Mouse (Mus musculus) cerebellum, adult 2 months (tissue): ENCODE data around the gene Gsk3b. TPM values are rescaled to one million over a fixed set of nuclear protein-coding genes. Genes with fewer than 3 reads are reported as not detected.

Source experiments
- DNase-seq, 2 experiments: peaks; one replicate each; pipeline ENCODE4 v3.0.0; 2021
- H3K27ac ChIP-seq: fragments of 200-500 bp; 2 replicates; pipeline ENCODE4 v1.5.1; 2012; ENCODE audit warnings: low read length, control low read depth, inconsistent platforms; ENCODE audit not compliant: insufficient read depth
- H3K27me3 ChIP-seq: fragments of 200-500 bp; 2 replicates; pipeline ENCODE4 v1.6.1; 2012; ENCODE audit warnings: inconsistent platforms, mild to moderate bottlenecking, low read length, moderate library complexity; ENCODE audit not compliant: control insufficient read depth, insufficient read depth
- H3K4me1 ChIP-seq: fragments of 200-500 bp; 2 replicates; pipeline ENCODE4 v1.6.1; 2011; ENCODE audit warnings: low read length; ENCODE audit not compliant: control insufficient read depth, insufficient read depth
- H3K4me3 ChIP-seq: fragments of 200-500 bp; replicated peaks from 2 replicates; pipeline ENCODE3; 2011; ENCODE audit warnings: mild to moderate bottlenecking, low read depth, low read length, control low read depth; ENCODE audit not compliant: insufficient read depth
- CTCF ChIP-seq: fragments of 200-500 bp; IDR thresholded peaks from 2 replicates; pipeline ENCODE4 v1.5.1; 2011; ENCODE audit warnings: low read depth, mild to moderate bottlenecking, control low read depth, low read length, moderate library complexity, borderline replicate concordance; ENCODE audit not compliant: insufficient read depth
- POLR2A ChIP-seq: fragments of 200-500 bp; IDR thresholded peaks from 2 replicates; pipeline ENCODE4 v1.6.1; 2011; ENCODE audit warnings: low read length, control low read depth, borderline replicate concordance; ENCODE audit not compliant: insufficient read depth
- WGBS: fragments of 180-500 bp; shearing (Covaris S2); methylation state at CpG from one replicate; pipeline ENCODE4 v1.1.7; 2018; 5-methylcytosine and 5-hydroxymethylcytosine counted together
- polyA plus RNA-seq: library from polyadenylated mRNA; depleted of rRNA; stranded (reverse); fragments of >200 nt; gene quantifications from 2 replicates; pipeline ENCODE4 v1.2.3, GENCODE M21; 2012

Gsk3b gene
- polyA plus RNA-seq, 1 experiment: 48.7 TPM

DNA sequence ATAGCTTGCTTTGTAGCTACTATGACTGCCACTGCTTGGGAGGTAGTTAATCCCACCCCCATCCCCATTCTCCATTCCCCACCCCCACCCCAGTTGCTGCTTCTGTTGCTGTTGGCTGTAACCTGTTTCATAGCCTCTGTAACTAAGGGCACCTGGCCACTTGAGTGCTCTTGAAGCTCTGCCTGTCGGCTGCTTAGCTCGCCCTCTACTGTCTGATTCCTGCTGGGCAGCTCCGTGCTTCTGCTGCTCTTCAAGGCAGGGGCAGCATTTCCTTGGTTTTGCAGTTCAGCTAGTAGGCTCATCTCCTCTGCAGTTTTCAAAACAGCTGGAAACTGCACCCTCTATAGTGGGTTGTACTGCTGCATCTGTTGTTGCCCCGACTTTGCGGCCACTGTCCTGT is 48.5 kb downstream of the Gsk3b start:
- Histone ChIP-seq H3K27ac (no peak overlapping the region), H3K4me3 (no peak overlapping the region), H3K27me3 (no peaks in the 10 kb centered on the region), H3K4me1 (peaks cover 12% of the 10 kb centered on the region)
- peak; percentile 55 to 61 for DNase-seq
- 31% methylated on average over 5 of the region's 5 CpGs for WGBS
- peak; percentile 63 for TF ChIP-seq CTCF
- TF ChIP-seq POLR2A: no peak

DNA sequence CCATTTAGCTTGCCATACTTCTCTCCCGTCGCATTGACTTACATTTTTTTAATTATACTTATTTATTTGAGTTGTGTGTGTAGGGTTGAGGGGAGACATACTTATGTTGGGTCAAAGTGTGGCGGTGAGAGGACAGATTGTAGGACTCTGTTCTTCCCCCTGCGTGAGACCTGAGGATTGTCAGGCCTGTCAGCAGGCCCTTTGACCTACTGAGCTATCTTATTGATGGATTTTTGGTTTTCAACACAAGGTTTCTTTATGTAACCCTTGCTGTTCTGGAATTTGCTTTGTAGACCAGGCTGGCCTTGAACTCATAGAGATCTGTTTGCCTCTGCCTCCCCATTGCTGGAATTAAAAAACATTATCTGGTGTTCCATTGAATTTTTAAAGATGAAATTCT is 56.1 kb downstream of the Gsk3b start:
- H3K27me3 ChIP-seq: no peaks in the 10 kb centered on the region
- H3K4me1 ChIP-seq: no peaks in the 10 kb centered on the region
- DNase-seq: no peak
- no peak overlapping the region for H3K4me3 ChIP-seq
- no peak overlapping the region for H3K27ac ChIP-seq
- no peak for TF ChIP-seq CTCF
- WGBS: 96% methylated on average over 4 of the region's 4 CpGs

DNA sequence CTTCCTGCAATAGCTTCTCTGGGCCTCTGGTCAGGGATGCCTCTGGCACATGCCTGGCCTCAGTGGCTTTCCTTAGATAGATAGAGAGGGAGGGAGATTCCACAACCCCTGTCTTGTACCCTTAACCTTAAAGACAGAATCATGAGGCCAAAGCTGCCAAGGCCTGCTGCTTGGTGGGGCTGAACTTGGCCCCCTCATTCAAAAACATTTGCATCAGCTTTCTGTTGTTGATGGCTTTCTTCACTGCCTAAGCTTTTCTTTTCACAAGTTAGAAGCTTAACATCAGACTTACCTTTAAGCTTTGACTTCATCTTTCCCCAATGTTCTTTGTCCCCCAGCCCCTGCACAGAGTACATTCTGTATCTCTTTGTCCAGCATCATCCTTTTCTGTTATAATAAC is 61.8 kb downstream of the Gsk3b start:
- no peak overlapping the region for H3K27ac ChIP-seq
- H3K4me1 ChIP-seq: no peaks in the 10 kb centered on the region; the same call in 1 of the 2 replicates
- no peak overlapping the region for H3K4me3 ChIP-seq
- DNase-seq: no peak
- H3K27me3 ChIP-seq: no peaks in the 10 kb centered on the region
- TF ChIP-seq POLR2A (no peak), CTCF (no peak)

DNA sequence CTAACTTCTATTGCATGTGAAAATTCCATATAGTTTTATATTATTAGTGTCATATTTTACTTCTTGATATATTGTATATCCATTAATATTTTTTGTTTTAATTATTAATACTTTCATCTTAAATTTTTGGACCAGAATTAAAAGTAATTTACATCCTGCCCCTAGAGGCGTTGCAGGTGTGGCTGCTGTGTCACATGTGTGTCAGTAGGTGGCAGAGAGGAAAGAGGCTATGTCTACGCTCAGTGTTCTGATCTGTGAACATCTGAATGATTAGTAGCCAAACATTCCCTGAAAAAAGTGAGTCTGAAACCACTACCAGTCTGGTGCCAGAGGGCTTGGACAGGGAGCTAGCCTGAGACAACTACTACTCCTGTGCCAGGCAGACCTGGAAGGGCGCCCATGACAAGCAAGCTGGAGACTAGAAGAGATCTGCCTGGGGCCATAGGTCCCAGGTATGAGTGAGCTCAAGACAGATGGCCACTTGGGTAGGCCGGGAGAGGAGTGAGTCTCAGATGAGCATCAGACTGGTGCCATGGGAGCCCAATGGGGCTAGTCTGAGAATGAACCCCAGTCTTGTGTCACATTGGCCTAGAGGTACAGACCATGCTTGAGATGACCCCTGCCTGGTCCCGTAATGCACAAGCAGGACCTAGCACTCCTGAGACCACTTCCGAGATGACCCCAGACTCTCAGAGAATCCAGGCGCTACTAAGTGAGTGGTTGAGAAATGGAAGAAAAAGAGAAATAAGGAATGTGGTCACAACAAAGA is 69.2 kb downstream of the Gsk3b start:
- 70% methylated on average over 7 of the region's 7 CpGs for WGBS
- 0 out of 2 replicates have a peak, but pooled peaks have one; percentile 9 for TF ChIP-seq CTCF
- TF ChIP-seq POLR2A: no peak
- Histone ChIP-seq H3K4me1 (peaks cover 10% of the 10 kb centered on the region), H3K4me3 (no peak overlapping the region), H3K27me3 (no peaks in the 10 kb centered on the region), H3K27ac (no peak overlapping the region)
- peak; percentile 71 to 82 for DNase-seq

DNA sequence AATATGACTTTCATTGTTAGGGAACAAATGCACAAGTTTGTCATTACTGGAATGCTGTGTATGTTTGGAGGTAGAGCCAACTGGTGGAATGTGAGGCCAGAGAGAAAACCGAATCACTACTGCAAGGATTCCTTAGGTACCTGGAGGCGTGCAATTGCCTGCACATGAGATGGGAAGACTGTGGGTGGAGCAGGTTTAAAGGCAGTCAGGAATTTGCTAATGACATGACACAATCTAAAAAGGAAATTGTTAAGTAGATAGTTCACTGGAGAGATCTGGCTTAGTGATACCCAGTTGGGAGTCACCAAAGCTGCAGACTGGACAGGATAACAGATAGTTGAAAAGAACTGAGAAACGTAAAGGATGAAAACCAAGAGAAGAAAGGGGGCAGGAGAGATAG is 73.2 kb downstream of the Gsk3b start:
- DNase-seq: no peak
- Histone ChIP-seq H3K4me1 (peaks cover 10% of the 10 kb centered on the region), H3K4me3 (no peak overlapping the region), H3K27ac (no peak overlapping the region), H3K27me3 (no peaks in the 10 kb centered on the region)
- 75% methylated on average over 3 of the region's 3 CpGs for WGBS
- no peak for TF ChIP-seq POLR2A
- TF ChIP-seq CTCF: no peak

DNA sequence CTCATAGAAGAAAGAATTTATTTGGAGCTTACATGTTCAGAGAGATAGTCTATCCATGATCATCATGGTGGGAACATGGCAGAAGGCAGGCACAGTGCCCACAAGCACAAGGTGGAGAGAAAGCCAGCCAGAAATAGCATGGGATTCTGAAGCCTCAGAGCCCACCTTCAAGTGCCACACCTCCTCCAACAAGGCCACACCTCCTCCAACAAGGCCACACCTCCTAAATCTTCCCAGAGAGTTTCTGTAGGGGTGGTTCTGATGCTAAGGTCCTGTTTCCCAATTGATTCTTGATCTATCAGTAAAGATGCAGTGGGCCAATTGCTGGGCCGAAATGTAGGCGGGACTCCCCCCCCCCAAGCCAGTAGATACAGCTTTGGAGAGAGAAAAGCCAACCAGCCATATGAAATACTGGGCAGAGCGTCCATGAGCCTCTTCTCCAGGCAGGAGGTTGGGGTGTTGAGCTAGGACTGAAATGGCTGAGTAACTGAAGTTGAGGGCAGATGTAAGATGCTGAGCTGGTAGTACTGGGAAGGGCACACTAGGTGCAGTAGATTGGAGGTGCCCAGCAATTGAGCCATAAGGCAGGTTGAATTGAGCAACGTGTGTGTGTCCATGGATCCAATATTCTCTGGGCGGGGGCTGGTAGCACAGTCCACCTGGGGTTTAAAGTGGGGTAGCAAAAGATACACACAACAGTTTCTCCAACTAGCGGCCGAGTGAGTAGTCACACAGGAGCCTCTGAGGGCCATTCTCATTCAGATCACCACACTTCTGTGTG is 76.2 kb downstream of the Gsk3b start:
- Histone ChIP-seq H3K27ac (no peak overlapping the region), H3K27me3 (no peaks in the 10 kb centered on the region), H3K4me1 (peaks cover 2% of the 10 kb centered on the region; the same call in 1 of the 2 replicates), H3K4me3 (no peak overlapping the region)
- no peak for DNase-seq
- TF ChIP-seq CTCF (no peak), POLR2A (no peak)
- WGBS: 89% methylated on average over 7 of the region's 7 CpGs

DNA sequence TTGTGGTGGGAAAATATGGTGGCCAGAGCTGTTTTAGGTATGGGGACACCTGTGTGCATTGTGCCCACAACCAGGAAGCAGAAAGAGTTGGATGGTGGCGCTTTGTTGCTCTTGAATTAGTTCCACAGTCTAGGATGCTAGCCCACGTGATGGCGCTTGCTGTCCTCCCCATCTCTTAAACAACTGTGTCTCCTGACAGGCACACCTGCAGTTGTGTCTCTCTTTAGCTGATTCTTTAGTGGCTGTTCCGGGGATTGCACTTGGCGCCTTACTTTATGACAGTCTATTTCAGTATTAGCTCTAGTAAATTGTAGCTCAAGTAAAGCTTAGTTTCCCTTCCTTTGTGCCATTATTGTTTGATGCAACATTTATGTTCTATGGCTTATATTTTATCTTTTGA is 80.2 kb downstream of the Gsk3b start:
- TF ChIP-seq CTCF (no peak), POLR2A (no peak)
- Histone ChIP-seq H3K4me3 (no peak overlapping the region), H3K4me1 (peaks cover 6% of the 10 kb centered on the region; the same call in 1 of the 2 replicates), H3K27me3 (no peaks in the 10 kb centered on the region), H3K27ac (no peak overlapping the region)
- 96% methylated on average over 5 of the region's 5 CpGs for WGBS
- DNase-seq: no peak

DNA sequence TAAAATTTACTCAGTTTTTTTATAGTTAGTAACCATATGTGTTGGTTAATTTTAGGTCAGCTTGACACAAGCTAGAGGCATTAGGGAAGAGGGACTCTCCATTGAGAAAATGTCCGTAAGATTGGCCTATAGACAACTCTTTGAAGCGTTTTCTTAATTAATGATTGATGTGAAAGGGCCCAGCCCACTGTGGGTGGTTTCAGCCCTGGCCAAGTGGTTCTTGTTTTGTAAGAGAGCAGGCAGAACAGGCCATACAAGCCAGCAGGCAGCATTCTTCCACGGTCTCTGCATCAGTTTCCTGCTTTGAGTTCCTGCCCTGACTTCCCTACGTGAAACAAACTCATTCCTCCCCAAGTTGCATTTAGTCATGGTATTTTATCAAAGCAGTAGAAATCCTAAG is 90.3 kb downstream of the Gsk3b start:
- H3K4me3 ChIP-seq: no peak overlapping the region
- H3K27ac ChIP-seq: no peak overlapping the region
- TF ChIP-seq POLR2A (no peak), CTCF (no peak)
- H3K4me1 ChIP-seq: peaks cover 3% of the 10 kb centered on the region; the same call in 1 of the 2 replicates
- no peaks in the 10 kb centered on the region for H3K27me3 ChIP-seq
- DNase-seq: no peak
- 71% methylated on average over 4 of the region's 4 CpGs for WGBS
